Mouse (Mus musculus) heart, adult 2 months (tissue): ENCODE data around the gene Aqp9. TPM values are rescaled to one million over a fixed set of nuclear protein-coding genes. Genes with fewer than 3 reads are reported as not detected.

Experiments
- DNase-seq, 2 experiments: peaks; one replicate each; pipeline ENCODE4 v3.0.0; 2021
- H3K27ac ChIP-seq: fragments of 200-600 bp; 2 replicates; pipeline ENCODE4 v1.8.1; 2022
- H3K27me3 ChIP-seq: fragments of 200-500 bp; 2 replicates; pipeline ENCODE4 v1.6.1; 2012; ENCODE audit warnings: mild to moderate bottlenecking, low read length, inconsistent platforms, mixed read lengths; ENCODE audit not compliant: control insufficient read depth, insufficient read depth
- H3K36me3 ChIP-seq: fragments of 200-500 bp; 2 replicates; pipeline ENCODE4 v1.6.1; 2012; ENCODE audit warnings: low read length, inconsistent platforms; ENCODE audit not compliant: control insufficient read depth, insufficient read depth
- H3K4me1 ChIP-seq: fragments of 200-500 bp; 2 replicates; pipeline ENCODE4 v1.6.1; 2011; ENCODE audit warnings: low read length; ENCODE audit not compliant: control insufficient read depth, insufficient read depth
- H3K4me3 ChIP-seq: fragments of 200-600 bp; 2 replicates; pipeline ENCODE4 v1.8.1; 2022
- H3K79me2 ChIP-seq: fragments of 200-500 bp; replicated peaks from 2 replicates; pipeline ENCODE4 v1.6.1; 2012; ENCODE audit warnings: mild to moderate bottlenecking, inconsistent platforms, low read length, moderate library complexity, mixed read lengths; ENCODE audit not compliant: control insufficient read depth, insufficient read depth
- H3K9ac ChIP-seq: fragments of 200-500 bp; 2 replicates; pipeline ENCODE4 v1.6.1; 2012; ENCODE audit warnings: low read depth, mild to moderate bottlenecking, control low read depth, inconsistent platforms, low read length, mixed read lengths
- CTCF ChIP-seq: fragments of 200-600 bp; IDR thresholded peaks from 2 replicates; pipeline ENCODE4 v1.8.1; 2022; ENCODE audit warnings: antibody characterized with exemption, mild to moderate bottlenecking, moderate library complexity
- EP300 ChIP-seq: fragments of 200-500 bp; IDR thresholded peaks from 2 replicates; pipeline ENCODE4 v1.6.1; 2011; ENCODE audit warnings: low read depth, low read length, control low read depth; ENCODE audit not compliant: insufficient read depth
- POLR2A ChIP-seq: fragments of 200-500 bp; IDR thresholded peaks from 2 replicates; pipeline ENCODE4 v1.6.1; 2011; ENCODE audit warnings: mild to moderate bottlenecking, low read depth, low read length, control low read depth; ENCODE audit not compliant: insufficient read depth
- WGBS: fragments of 180-500 bp; shearing (Covaris S2); methylation state at CpG from one replicate; pipeline ENCODE4 v1.1.7; 2018; 5-methylcytosine and 5-hydroxymethylcytosine counted together
- intact Hi-C: fragments of 180-260 bp; cut with DNase I; formaldehyde crosslinking; loops from one replicate; pipeline ENCODE4 v1.15.1; 2025
- polyA plus RNA-seq: library from polyadenylated mRNA; depleted of rRNA; stranded (reverse); fragments of >200 nt; gene quantifications from 2 replicates; pipeline ENCODE4 v1.2.3, GENCODE M21; 2012; rRNA removed
- total RNA-seq, 2 experiments: library from RNA; stranded (reverse); gene quantifications; 2 replicates each; pipeline ENCODE4 v1.2.3; 2021

Aqp9 gene
- total and polyA plus RNA-seq, 3 experiments = 0.45 to 0.66 (median 0.57) TPM

DNA sequence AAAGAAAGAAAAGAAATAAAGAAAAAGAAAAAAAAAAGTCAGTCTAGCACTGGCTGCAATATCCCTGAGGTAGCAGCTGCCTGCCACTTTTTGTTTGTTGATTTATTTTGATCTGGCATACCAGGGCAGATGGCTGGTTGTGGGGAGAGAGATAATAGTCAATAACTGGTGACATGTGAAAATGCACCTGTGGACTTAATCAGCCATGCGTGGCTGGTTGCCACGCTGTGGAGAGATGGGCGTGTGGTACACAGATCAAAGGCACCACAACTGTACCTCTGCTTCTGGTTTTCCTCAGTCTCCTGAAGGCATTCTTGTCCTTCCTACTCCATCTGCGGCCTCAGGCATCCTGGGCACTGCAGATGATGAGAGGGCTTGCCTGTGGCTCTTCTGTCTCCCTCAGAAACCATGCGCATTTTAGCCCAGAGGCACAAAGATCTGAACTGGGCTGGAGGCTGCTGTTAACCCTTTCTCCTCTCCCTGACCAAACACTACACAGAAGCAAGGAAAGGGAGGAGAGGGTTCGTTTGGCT lies 103.1 kb downstream of the Aqp9 start:
- no peaks in the 10 kb centered on the region for H3K27me3 ChIP-seq
- no peaks in the 10 kb centered on the region; the same call in 1 of the 2 replicates for H3K4me1 ChIP-seq
- H3K4me3 ChIP-seq = no peak overlapping the region
- H3K36me3 ChIP-seq = no peaks in the 10 kb centered on the region
- no peak overlapping the region for H3K9ac ChIP-seq
- peak in 1 of 2 experiments; percentile 1 for DNase-seq
- no peaks in the 10 kb centered on the region for H3K79me2 ChIP-seq
- intact Hi-C loops = no loop called here
- H3K27ac ChIP-seq = no peak overlapping the region
- TF ChIP-seq EP300 (no peak), POLR2A (no peak), CTCF (no peak)
- WGBS = 88% methylated on average over 6 of the region's 6 CpGs

DNA sequence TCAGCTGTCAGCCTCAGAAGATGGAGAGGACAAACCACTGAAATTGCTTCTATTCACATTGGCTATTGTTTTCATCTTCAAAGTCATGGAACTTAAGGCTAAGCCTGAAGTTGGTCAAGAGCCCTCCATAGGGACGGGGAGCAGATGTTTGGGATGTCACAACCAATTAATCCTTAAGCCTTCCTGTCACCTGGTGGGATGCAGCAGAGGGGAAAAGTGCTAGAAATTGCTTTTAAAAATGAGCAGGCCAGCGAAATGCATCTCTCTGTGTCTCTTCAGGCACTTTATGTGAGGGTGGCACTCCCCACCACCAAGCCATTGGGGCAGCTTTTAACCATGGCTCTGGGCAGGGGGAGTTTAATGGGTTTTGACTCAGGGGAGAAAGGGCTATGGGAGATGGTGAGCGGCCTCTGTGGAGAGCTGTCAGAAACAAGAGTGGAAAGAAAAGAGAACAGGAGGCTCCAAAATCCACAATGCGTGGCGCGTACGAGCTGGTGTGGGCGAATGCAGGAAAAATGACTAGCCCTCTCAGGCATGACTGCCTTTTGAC lies 104.1 kb downstream of the Aqp9 start:
- H3K9ac ChIP-seq = no peak overlapping the region
- intact Hi-C loops = no loop called here
- H3K79me2 ChIP-seq = no peaks in the 10 kb centered on the region
- no peak overlapping the region for H3K4me3 ChIP-seq
- WGBS = 94% methylated on average over 8 of the region's 8 CpGs
- no peak overlapping the region for H3K27ac ChIP-seq
- no peaks in the 10 kb centered on the region; the same call in 1 of the 2 replicates for H3K4me1 ChIP-seq
- no peaks in the 10 kb centered on the region for H3K36me3 ChIP-seq
- TF ChIP-seq CTCF = no peak
- no peak for TF ChIP-seq EP300
- TF ChIP-seq POLR2A = no peak
- H3K27me3 ChIP-seq = no peaks in the 10 kb centered on the region
- DNase-seq = peak in 1 of 2 experiments; percentile 1

DNA sequence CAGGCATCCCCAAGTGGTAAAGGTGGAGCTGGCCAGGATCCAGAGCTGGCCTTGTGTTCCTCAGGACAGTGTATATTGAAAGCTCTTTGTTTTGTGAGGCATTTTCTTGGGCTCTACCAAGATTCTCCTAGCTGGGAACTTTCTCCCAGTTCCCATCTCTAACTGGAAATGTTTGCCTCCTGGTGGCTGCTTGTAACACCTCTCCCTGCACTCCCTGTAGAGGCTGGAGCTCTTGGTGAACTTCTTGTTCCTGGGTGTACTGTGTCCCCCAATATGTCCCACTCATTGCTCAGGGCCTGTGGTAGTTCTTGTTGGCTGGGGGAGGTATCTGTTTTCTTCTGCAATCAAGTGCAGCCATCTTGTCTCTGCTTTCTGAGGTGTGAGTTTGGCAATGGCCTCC lies 104.9 kb downstream of the Aqp9 start:
- Histone ChIP-seq H3K4me1 (no peaks in the 10 kb centered on the region; the same call in 1 of the 2 replicates), H3K9ac (no peak overlapping the region), H3K27me3 (no peaks in the 10 kb centered on the region), H3K36me3 (no peaks in the 10 kb centered on the region), H3K79me2 (no peaks in the 10 kb centered on the region), H3K27ac (no peak overlapping the region), H3K4me3 (no peak overlapping the region)
- no peak for TF ChIP-seq POLR2A
- TF ChIP-seq CTCF = peak; percentile 45
- TF ChIP-seq EP300 = no peak
- peak in 1 of 2 experiments; percentile 1 for DNase-seq
- intact Hi-C loops = no loop called here

DNA sequence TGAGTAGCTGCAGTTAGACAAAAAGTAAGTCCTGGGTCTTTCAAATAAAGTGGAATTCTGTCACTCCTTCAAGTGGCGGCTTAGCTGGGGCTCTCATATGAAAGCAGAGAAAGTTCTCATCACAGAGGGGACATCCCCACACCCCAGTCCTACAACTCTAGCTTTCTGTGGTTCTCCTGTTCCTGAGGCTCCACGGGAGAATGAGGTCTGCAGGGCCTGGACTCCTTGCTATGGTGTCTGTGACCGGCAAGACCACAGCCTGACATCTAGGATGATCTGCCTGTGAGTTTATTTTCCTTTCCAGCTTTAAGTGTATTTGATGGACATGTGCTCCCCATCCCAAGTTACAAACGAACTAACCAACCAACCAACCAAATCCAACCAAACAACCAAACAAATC lies 105.5 kb downstream of the Aqp9 start:
- Histone ChIP-seq H3K4me1 (no peaks in the 10 kb centered on the region; the same call in 1 of the 2 replicates), H3K27me3 (no peaks in the 10 kb centered on the region), H3K79me2 (no peaks in the 10 kb centered on the region), H3K4me3 (no peak overlapping the region), H3K27ac (no peak overlapping the region), H3K9ac (no peak overlapping the region), H3K36me3 (no peaks in the 10 kb centered on the region)
- no peak for TF ChIP-seq POLR2A
- no peak for TF ChIP-seq EP300
- TF ChIP-seq CTCF = no peak
- DNase-seq = peak in 1 of 2 experiments; percentile 0
- 91% methylated on average over 4 of the region's 4 CpGs for WGBS
- intact Hi-C loops = no loop called here

DNA sequence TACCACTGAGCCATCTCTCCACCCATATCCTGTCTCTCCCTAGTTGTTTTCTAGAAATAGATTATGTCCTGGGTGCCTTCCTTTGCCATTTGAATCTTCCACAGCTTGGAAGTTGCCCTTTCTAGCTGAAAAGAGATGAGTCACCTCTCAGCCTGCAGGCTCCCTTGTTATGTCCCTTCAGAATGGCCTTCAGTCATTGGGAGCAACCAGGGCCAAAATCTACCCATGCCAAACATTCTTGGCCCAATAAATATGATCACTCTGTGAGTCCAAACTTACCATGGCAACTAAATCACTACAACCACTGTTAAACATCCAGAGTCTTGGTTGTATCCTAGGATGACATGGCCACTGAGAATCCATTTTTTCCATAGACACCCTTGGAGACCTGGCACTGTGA lies 106.2 kb downstream of the Aqp9 start:
- peak overlapping the region; percentile 19; the same call in 1 of the 2 replicates for H3K27ac ChIP-seq
- H3K4me3 ChIP-seq = no peak overlapping the region
- TF ChIP-seq CTCF (no peak), EP300 (no peak), POLR2A (no peak)
- DNase-seq = peak in 1 of 2 experiments; percentile 13
- no peaks in the 10 kb centered on the region for H3K79me2 ChIP-seq
- H3K36me3 ChIP-seq = no peaks in the 10 kb centered on the region
- no peak overlapping the region for H3K9ac ChIP-seq
- no peaks in the 10 kb centered on the region; the same call in 1 of the 2 replicates for H3K4me1 ChIP-seq
- no peaks in the 10 kb centered on the region for H3K27me3 ChIP-seq
- intact Hi-C loops = no loop called here

Other genes starting within 250 kb of the Aqp9 start
- under 1 TPM in 1 of 2 experiments, not detected in 1; 0.14 TPM for gene Lipc, start 216.5 kb downstream of the Aqp9 start, total RNA-seq
- 0.25 and 0.35 TPM in 2 replicates for gene Lipc, start 216.5 kb downstream of the Aqp9 start, polyA plus RNA-seq
- gene Aldh1a2, start 47.1 kb upstream of the Aqp9 start, total RNA-seq = 1 to 10 TPM; 5.1 to 9.3 TPM
- 5.7 and 8.6 TPM in 2 replicates for gene Aldh1a2, start 47.1 kb upstream of the Aqp9 start, polyA plus RNA-seq